Mouse (Mus musculus): ENCODE measurements around the gene Olig1.
"Not testable (repeated sequence)": the region's sequence is repeated elsewhere in the genome, so short reads cannot be mapped to it uniquely, and the experiment has no call there.

The Olig1 gene

GRCm38 (mm10) chr16:91255419-91256164, 14.0 kb upstream of the Olig1 start:
- not testable (repeated sequence) for DNase-seq

DNA sequence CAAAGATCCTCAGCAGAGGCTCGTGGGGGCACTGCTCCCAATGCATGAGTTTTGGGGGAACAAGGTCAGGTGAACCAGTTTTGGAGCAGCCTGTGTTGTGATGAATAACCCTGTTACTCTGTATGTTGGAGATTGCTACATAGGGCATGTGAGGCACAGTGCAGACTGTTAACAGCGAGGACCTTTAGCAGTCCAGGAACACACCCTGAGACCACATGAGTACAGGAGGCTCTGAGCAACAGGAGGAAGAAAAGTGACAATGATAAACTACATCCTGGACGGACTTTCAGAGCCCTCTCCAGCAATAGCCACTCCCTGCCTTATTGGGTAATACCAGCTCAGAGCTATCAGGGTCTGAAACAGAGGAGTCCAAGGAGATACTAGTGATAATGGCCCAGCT, 10.6 kb upstream of the Olig1 start:
- DNase-seq = no peak

DNA sequence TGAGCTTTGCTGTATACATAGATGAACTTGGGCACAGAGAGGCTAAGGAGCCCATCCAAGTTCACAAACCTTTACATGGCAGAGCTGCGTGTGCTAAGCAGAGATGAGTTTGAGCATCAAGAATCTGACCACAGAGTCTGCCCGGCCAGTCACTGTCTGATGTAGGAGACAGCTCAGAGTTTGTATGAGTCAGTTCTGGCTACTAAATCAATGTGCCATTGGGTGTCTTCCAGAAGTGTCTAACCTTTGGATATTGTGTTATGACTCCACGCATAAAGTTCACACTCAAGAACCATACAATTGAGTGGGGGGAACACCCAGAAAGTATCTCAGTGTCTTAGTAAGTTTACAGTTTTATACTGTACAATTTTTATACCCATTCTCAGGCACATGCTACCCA, 8.7 kb upstream of the Olig1 start:
- no peak for DNase-seq

DNA sequence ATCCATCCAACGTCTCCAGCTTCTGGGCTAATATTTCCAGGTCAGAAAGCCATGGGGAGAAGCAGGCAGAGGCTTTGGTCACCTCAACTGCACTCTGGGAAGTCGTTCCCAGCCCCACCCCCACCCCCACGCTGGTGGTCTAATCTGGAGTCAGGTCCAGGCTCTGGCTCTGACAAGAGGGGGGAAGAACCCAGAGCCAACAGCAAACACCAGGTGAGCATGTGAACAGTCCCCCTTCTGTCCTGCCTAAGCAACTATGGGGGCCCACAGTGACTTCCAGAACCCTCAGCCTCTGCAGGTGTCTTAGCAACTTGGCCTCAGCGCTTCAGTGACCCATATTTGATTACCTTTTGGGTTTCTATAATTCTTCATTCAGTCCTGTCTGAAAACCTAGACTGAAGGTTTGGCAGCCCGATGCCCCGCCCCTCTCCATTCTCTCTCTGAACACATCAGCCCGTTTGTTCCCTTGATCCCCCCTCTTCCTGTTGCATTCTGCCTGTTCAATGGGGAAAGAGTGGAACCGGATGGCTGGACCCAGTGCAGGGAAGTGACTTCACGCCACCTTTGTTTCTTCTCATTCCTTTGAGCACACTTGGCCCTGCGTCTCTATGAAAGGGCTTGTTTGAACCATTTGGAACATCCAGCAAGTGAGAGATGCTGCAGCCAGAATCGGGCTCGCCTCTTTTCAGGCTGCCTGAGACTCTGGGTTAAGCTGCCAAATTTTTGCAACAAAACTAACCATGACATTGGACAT, 6.9 kb upstream of the Olig1 start:
- no peak for DNase-seq

DNA sequence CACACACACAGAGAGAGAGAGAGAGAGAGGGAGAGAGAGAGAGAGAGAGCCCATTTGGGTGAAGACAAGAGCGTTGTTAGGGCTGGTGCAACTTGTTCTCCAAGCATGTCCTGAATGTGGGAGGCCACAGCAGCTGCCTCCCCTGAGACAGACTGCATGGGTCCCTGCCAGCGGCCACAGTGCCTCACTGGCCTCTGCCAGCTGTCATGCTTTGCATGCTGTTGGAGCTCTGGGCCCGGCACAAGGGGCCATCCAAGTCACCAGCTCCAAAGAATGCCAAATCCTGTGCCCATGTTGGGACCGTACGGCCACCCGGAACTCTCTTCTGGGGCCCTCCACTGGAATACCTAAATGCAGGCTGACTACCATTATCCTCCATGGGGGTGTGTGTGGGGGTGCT, 3.6 kb upstream of the Olig1 start:
- no peak for DNase-seq

GRCm38 (mm10) chr16:91268724-91269452, 684 bp upstream of the Olig1 start:
- DNase-seq = no peak

DNA sequence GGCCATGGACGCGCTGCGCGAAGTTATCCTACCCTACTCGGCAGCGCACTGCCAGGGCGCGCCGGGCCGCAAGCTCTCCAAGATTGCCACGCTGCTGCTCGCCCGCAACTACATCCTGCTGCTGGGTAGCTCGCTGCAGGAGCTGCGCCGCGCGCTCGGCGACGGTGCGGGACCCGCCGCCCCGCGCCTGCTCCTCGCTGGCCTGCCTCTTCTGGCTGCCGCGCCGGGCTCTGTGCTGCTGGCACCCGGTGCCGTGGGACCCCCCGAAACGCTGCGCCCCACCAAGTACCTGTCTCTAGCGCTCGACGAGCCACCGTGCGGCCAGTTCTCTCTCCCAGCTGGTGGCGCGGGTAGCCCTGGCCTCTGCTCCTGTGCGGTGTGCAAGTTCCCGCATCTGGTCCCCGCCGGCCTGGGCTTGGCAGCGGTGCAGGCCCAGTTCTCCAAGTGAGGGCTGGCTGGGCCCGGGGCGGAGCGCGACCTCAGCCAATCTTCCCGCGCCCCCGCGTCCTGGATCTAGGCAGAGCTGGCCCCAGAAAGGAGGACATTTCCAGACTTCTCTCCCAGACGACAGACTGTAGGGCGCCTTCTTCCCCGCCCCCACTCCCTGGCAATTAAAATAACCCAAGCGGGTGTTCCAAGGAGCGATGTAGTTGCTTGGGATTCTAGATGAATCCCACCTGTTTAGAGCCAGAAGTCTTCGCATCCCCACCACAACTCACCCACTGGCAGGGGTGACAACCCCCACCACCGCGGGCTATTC, 820 bp downstream of the Olig1 start:
- no peak for DNase-seq

DNA sequence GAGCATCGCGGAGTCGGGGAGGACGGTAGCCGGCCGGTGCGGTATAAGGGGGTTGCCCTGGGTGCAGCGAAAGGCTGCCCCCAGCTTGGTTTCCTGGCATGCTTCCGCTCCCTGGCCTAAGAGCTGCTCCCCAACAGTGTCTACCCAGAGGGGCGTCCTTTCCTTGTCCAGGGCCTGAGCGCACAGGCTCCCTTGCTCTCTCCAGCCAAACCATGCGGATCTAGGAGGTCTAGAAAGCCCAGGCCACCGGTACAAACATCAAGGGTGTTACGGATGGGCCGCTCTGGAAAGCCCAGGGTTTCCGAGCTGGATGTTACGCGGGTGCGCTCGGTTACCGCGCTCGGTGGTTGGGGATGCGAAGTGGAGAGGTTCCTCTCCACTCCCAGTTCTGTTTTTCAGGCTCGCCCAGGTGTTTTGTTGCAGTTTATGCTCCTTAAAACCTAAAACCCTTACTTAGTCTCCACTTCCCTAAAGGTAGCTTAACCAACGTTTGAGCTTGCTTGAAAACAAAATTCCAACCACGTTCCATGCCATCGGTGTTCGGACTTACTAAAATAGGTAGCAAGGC, 1.5 kb downstream of the Olig1 start:
- no peak for DNase-seq

- DNase-seq = no peak
These were observed 2.1 kb downstream of the Olig1 start for GRCm38 (mm10) chr16:91271634-91272033.

GRCm38 (mm10) chr16:91280516-91280915, 10.9 kb downstream of the Olig1 start:
- no peak for DNase-seq

- no peak for DNase-seq
These were observed 22.5 kb downstream of the Olig1 start for GRCm38 (mm10) chr16:91292080-91292479.

DNA sequence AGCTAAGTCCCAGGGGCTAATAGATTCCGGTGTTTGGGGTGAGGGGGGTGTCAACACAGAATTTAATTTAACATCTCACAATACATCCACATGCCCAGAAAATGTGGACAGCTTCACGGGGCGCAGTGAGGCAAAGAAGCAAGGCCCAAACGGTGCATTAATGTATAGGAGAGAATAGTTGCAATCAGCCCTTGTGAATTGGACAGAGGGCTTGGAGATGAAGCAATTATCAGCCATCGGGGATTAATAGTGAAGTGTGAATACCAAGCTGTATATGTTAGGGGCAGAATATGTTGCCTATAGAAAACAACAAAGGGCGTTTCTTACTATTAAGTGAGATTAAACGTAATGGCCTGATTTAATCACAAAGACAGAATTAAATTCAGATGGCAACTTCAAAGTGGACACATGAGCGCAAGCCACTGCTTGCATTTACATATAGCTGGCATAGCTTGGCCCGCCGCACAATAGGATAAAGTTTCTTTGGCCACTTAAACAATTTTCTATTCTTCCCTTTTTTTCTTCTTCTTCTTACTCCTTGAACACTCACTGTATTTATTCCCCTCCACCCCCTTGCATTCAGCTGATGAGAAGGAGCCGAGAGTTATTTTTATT, 23.3 kb downstream of the Olig1 start:
- DNase-seq = no peak

DNA sequence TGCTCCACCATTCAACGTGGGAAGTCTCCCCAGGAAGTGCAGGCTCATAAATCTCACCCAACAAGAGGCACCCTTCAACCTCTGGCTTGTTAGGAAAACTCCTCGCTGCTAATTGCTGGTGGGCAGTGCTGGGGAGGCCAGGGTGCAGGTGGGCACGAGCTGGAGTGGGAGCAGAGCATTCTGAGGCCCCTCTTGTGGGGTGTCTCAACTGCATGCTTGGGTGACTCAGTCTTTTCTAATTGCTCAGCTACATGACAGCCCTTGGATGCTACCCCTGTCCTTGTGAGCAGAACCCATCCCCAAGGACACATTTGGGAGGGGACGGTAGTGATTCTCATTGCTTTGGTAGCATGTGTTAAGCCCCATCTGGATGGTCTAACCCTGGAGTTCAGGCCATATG, 28.2 kb downstream of the Olig1 start:
- no peak for DNase-seq

- DNase-seq = no peak
These were observed 29.8 kb downstream of the Olig1 start for GRCm38 (mm10) chr16:91299412-91299811.

- no peak for DNase-seq
These were observed 31.3 kb downstream of the Olig1 start for GRCm38 (mm10) chr16:91300641-91301441.

- DNase-seq = no peak
These were observed 31.9 kb downstream of the Olig1 start for GRCm38 (mm10) chr16:91301454-91301853.

DNA sequence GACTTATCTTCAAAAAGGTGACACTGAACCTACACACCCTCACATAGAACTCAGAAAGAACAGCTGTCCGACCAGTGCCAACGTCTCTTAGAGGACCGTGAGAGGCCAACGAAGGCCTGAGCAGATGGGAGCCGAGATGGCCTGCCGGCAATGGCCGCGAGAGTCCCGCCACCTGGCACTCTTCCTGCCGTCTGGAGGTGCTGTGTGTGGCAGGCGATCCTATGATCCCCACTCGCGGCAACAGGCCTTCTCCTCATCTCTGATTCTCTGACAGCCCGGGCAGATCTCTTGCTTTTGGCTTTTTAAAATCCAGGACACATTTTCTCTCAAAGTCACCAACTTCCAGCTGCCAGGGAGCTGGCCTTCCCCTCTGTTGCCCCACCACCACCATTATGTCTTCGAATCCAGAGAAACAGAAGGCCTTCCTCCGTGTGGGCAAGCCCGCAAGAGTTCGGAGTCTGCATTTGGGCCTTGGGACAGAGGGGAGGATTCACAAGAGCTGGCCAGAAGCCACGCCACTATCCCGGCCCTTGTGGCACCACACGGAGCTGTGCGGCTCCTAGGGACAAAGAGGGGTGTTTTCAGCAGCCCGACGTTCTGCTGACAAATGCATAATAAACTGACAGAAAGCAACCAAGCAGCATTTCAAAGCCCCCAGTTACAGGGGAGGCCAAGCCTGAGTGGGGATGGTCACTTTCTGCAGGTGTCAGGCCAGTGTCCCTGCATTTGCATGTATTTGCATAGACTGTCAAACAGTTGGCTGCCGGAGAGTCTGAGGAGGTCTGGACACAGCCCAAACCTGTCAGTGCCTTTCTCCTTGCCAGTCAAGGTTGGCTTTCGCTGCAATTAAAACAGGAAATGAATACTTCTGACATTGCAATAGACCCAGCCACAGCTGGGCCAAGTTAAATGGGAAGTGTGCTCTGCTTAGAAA, 34.5 kb downstream of the Olig1 start:
- no peak for DNase-seq

GRCm38 (mm10) chr16:91305512-91306111, 36.0 kb downstream of the Olig1 start:
- no peak for DNase-seq

- no peak for DNase-seq
These were observed 40.3 kb downstream of the Olig1 start for GRCm38 (mm10) chr16:91309872-91310271.

GRCm38 (mm10) chr16:91312921-91313320, 43.3 kb downstream of the Olig1 start:
- DNase-seq = no peak

All from lung, postnatal 10 days (tissue).